Mouse (Mus musculus): ENCODE data around the gene Gnai2.

GRCm38 (mm10) chr9:107593101-107593976, 41.8 kb downstream of the Gnai2 start:
- TF ChIP-seq CTCF (IDR thresholded peaks at IDR 0.05; ENCODE audit: low read depth) (no peak), EP300 (IDR thresholded peaks at IDR 0.05; ENCODE audit: low read depth) (0 out of 2 replicates have a peak, but pooled peaks have one; percentile 36)
